Mouse (Mus musculus): Measurements from ENCODE around the gene Cenpx.

GRCm38 (mm10) chr11:120721124-120722066, 7.9 kb upstream of the Cenpx start, which contains the start of gene Rac3:
- TF ChIP-seq CTCF (conservative IDR thresholded peaks at IDR 0.05; ENCODE audit: insufficient read depth, insufficient read length, low read depth, low read length) (no peak), POLR2A (IDR thresholded peaks at IDR 0.05; ENCODE audit: low read depth, low read length) (no peak)

Measured in kidney, adult 2 months (tissue).